Mouse (Mus musculus) hindbrain, embryonic 11.5 days (tissue): ENCODE measurements at regions not wholly inside any gene's neighbourhood (a gene's known extent, or its start where the extent isn't known, plus 50 kb on each side); places are given as distances from the start of the nearest gene placed in this dataset.
"Not testable (repeated sequence)": the region's sequence is repeated elsewhere in the genome, so short reads cannot be mapped to it uniquely, and the experiment has no call there.

ENCODE experiments used
- ATAC-seq: fragments of 200-750 bp; cut with Nextera tagmentation; 2 replicates; pipeline ENCODE4 v1.8.0; 2017; ENCODE audit warnings: mild to moderate bottlenecking, moderate TSS enrichment, moderate library complexity; ENCODE audit not compliant: low FRiP score
- DNase-seq: peaks from one replicate; pipeline ENCODE4 v3.0.0-alpha.2; 2015; ENCODE audit warnings: low spot score
- H3K27ac ChIP-seq: fragments of 300-500 bp; sonication (generic); 2 replicates; pipeline ENCODE4 v1.5.1; 2014; ENCODE audit warnings: mild to moderate bottlenecking, low read depth, low read length
- H3K27me3 ChIP-seq: fragments of 300-500 bp; sonication (generic); 2 replicates; pipeline ENCODE4 v1.6.1; 2014; ENCODE audit warnings: mild to moderate bottlenecking, low read length, moderate library complexity, mixed read lengths; ENCODE audit not compliant: control insufficient read depth, insufficient read depth
- H3K36me3 ChIP-seq: fragments of 300-500 bp; sonication (generic); 2 replicates; pipeline ENCODE4 v1.6.1; 2014; ENCODE audit warnings: mild to moderate bottlenecking, low read length, moderate library complexity, mixed read lengths; ENCODE audit not compliant: control insufficient read depth, insufficient read depth
- H3K4me1 ChIP-seq: fragments of 300-500 bp; sonication (generic); replicated peaks from 2 replicates; pipeline ENCODE4 v1.6.1; 2014; ENCODE audit warnings: low read length, mixed read lengths; ENCODE audit not compliant: control insufficient read depth, insufficient read depth
- H3K4me2 ChIP-seq: fragments of 300-500 bp; sonication (generic); replicated peaks from 2 replicates; pipeline ENCODE4 v1.6.1; 2014; ENCODE audit warnings: mild to moderate bottlenecking, low read depth, low read length
- H3K4me3 ChIP-seq: fragments of 300-500 bp; sonication (generic); 2 replicates; pipeline ENCODE4 v1.5.1; 2014; ENCODE audit warnings: low read depth, low read length
- H3K9ac ChIP-seq: fragments of 300-500 bp; sonication (generic); 2 replicates; pipeline ENCODE4 v1.6.1; 2014; ENCODE audit warnings: low read depth, low read length
- H3K9me3 ChIP-seq: fragments of 300-500 bp; sonication (generic); 2 replicates; pipeline ENCODE4 v1.6.1; 2016; ENCODE audit warnings: low read length; ENCODE audit not compliant: control insufficient read depth
- WGBS: fragments of 180-500 bp; shearing (Covaris S2); extraction: QIAGEN DNeasy Blood & Tissue Kit; methylation state at CpG from one replicate; pipeline ENCODE4 v1.1.7; 2014; 5-methylcytosine and 5-hydroxymethylcytosine counted together

DNA sequence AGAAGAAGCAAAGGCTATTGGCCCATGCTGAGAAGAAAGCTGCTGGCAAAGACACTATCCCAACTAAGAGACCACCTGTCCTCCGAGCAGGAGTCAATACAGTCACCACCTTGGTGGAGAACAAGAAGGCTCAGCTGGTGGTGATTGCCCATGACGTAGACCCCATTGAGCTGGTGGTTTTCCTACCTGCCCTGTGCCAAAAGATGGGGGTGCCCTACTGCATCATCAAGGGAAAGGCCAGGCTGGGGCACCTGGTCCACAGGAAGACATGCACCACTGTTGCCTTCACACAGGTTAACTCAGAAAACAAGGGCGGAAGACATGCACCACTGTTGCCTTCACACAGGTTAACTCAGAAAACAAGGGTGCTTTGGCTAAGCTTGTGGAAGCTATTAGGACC is 116.3 kb downstream of the Sox4 start:
- not testable (repeated sequence) for H3K27me3 ChIP-seq, ATAC-seq, H3K4me2 ChIP-seq, DNase-seq, H3K27ac ChIP-seq, H3K4me3 ChIP-seq, H3K9ac ChIP-seq, H3K36me3 ChIP-seq, H3K9me3 ChIP-seq, H3K4me1 ChIP-seq
- 100% methylated on average over 3 of the region's 3 CpGs for WGBS

DNA sequence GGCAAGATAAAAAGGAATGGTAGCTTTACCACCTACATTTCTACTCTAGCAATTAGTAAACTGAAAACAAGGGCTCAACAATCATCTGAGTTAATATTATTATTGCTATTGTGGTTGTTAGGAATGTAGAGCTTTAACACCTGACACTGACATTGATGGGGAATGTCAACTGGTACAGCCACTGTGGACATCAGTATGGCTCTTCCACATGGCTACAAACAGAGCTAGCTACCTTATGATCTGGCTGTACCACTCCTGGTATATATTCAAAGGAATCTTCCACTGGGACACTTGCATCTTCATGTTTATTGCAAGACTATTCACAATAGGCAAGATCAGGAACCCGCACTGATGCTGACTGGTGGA is 119.8 kb downstream of the Sox4 start:
- no peak overlapping the region for H3K27ac ChIP-seq
- no peaks in the 10 kb centered on the region for H3K36me3 ChIP-seq
- no peak overlapping the region for H3K4me2 ChIP-seq
- H3K9ac ChIP-seq: no peak overlapping the region
- no peaks in the 10 kb centered on the region for H3K4me1 ChIP-seq
- ATAC-seq (no peak), DNase-seq (no peak)
- 89% methylated on average over 1 of the region's 1 CpGs for WGBS
- no peaks in the 10 kb centered on the region for H3K9me3 ChIP-seq
- H3K4me3 ChIP-seq: no peak overlapping the region
- no peaks in the 10 kb centered on the region for H3K27me3 ChIP-seq

GRCm38 (mm10) chr13:28832855-28833699 is 120.4 kb downstream of the Sox4 start:
- Histone ChIP-seq H3K27me3 (no peaks in the 10 kb centered on the region), H3K9ac (no peak overlapping the region), H3K9me3 (no peaks in the 10 kb centered on the region), H3K4me1 (no peaks in the 10 kb centered on the region), H3K27ac (no peak overlapping the region), H3K4me2 (no peak overlapping the region), H3K36me3 (no peaks in the 10 kb centered on the region), H3K4me3 (no peak overlapping the region)
- DNase-seq (no peak), ATAC-seq (no peak)
- WGBS: 74% methylated on average over 12 of the region's 12 CpGs

GRCm38 (mm10) chr13:28826284-28826683 is 127.2 kb downstream of the Sox4 start:
- no peak overlapping the region for H3K4me3 ChIP-seq
- H3K4me2 ChIP-seq: no peak overlapping the region
- 88% methylated on average over 7 of the region's 7 CpGs for WGBS
- no peak overlapping the region for H3K27ac ChIP-seq
- no peak for ATAC-seq
- H3K9ac ChIP-seq: no peak overlapping the region
- H3K36me3 ChIP-seq: no peaks in the 10 kb centered on the region
- no peaks in the 10 kb centered on the region; the same call in 1 of the 2 replicates for H3K4me1 ChIP-seq
- no peaks in the 10 kb centered on the region for H3K9me3 ChIP-seq
- DNase-seq: no peak
- H3K27me3 ChIP-seq: no peaks in the 10 kb centered on the region

GRCm38 (mm10) chr13:28823985-28824384 is 129.5 kb downstream of the Sox4 start:
- no peak overlapping the region for H3K4me2 ChIP-seq
- H3K9me3 ChIP-seq: no peaks in the 10 kb centered on the region
- H3K27ac ChIP-seq: no peak overlapping the region
- H3K4me1 ChIP-seq: no peaks in the 10 kb centered on the region; the same call in 1 of the 2 replicates
- 0 out of 2 replicates have a peak overlapping the region, but pooled peaks have one; percentile 25 for H3K9ac ChIP-seq
- no peaks in the 10 kb centered on the region for H3K36me3 ChIP-seq
- ATAC-seq: no peak
- WGBS: 57% methylated on average over 11 of the region's 11 CpGs
- H3K27me3 ChIP-seq: no peaks in the 10 kb centered on the region
- H3K4me3 ChIP-seq: no peak overlapping the region
- no peak for DNase-seq

GRCm38 (mm10) chr13:28823311-28823880 is 130.1 kb downstream of the Sox4 start:
- 89% methylated on average over 9 of the region's 9 CpGs for WGBS
- Histone ChIP-seq H3K27ac (no peak overlapping the region), H3K9ac (no peak overlapping the region), H3K9me3 (no peaks in the 10 kb centered on the region), H3K4me1 (no peaks in the 10 kb centered on the region; the same call in 1 of the 2 replicates), H3K4me3 (no peak overlapping the region), H3K36me3 (no peaks in the 10 kb centered on the region), H3K27me3 (no peaks in the 10 kb centered on the region), H3K4me2 (no peak overlapping the region)
- no peak for ATAC-seq
- DNase-seq: no peak

GRCm38 (mm10) chr13:28820868-28821533 is 132.5 kb downstream of the Sox4 start:
- H3K4me2 ChIP-seq: no peak overlapping the region
- H3K4me1 ChIP-seq: no peaks in the 10 kb centered on the region; the same call in 1 of the 2 replicates
- no peaks in the 10 kb centered on the region for H3K27me3 ChIP-seq
- H3K4me3 ChIP-seq: no peak overlapping the region
- WGBS: 86% methylated on average over 15 of the region's 15 CpGs
- 0 out of 2 replicates have a peak overlapping the region, but pooled peaks have one; percentile 11 for H3K27ac ChIP-seq
- no peaks in the 10 kb centered on the region for H3K9me3 ChIP-seq
- no peak for ATAC-seq
- no peaks in the 10 kb centered on the region for H3K36me3 ChIP-seq
- DNase-seq: no peak
- no peak overlapping the region for H3K9ac ChIP-seq

DNA sequence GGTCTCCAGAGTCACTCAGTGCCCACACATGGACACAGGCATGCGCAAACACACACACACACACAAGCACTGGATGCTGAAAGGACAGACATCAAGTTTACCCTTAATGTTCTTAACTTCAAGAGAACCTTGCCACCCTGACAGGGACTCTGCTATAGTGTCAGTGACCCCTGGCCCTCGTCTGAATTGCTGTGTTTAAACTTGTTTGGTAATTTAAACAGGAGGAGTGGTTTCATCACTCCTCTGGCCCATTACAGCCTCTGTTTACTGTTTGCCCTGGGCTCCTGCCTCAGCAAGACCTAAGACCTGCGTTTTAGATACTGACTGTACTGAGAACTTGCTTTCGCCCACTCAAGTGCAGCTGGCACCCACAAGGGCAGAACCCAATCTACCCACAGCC is 139.4 kb downstream of the Sox4 start:
- H3K4me1 ChIP-seq: no peaks in the 10 kb centered on the region
- H3K36me3 ChIP-seq: no peaks in the 10 kb centered on the region
- H3K9me3 ChIP-seq: no peaks in the 10 kb centered on the region
- H3K4me3 ChIP-seq: no peak overlapping the region
- no peak overlapping the region for H3K9ac ChIP-seq
- whole genome bisulfite sequencing: 65% methylated on average over 4 of the region's 4 CpGs
- H3K4me2 ChIP-seq: no peak overlapping the region
- DNase-seq: no peak
- no peaks in the 10 kb centered on the region for H3K27me3 ChIP-seq
- H3K27ac ChIP-seq: no peak overlapping the region
- ATAC-seq: no peak
